Mouse (Mus musculus) heart, adult 8-10 months (tissue): Measurements from ENCODE around the gene Sh2d3c. TPM values are rescaled to one million over a fixed set of nuclear protein-coding genes. Genes with fewer than 3 reads are reported as not detected.

Experiments used
- DNase-seq: peaks from one replicate; pipeline ENCODE4 v3.0.0; 2022; ENCODE audit warnings: low spot score
- total RNA-seq, 4 experiments: library from RNA; stranded (reverse); gene quantifications; 2 replicates each; pipeline ENCODE4 v1.2.4; 2022

Sh2d3c gene
- total RNA-seq = 10 to 100 TPM; 16.4 to 28.8 (median 21.7) TPM

- no peak for DNase-seq
Measured at GRCm38 (mm10) chr2:32720681-32721229, at the start of gene Sh2d3c. Sh2d3c (plus strand) TSS chr2:32721055.

GRCm38 (mm10) chr2:32671147-32671546 is 49.7 kb upstream of the Sh2d3c start:
- no peak for DNase-seq

GRCm38 (mm10) chr2:32671907-32672595 is 48.8 kb upstream of the Sh2d3c start:
- DNase-seq = no peak

GRCm38 (mm10) chr2:32673176-32673917 is 47.5 kb upstream of the Sh2d3c start:
- no peak for DNase-seq

- DNase-seq = no peak
Measured at GRCm38 (mm10) chr2:32676821-32677220, 44.0 kb upstream of the Sh2d3c start.

GRCm38 (mm10) chr2:32677683-32678082 is 43.2 kb upstream of the Sh2d3c start:
- no peak for DNase-seq

- peak; percentile 46 for DNase-seq
Measured at GRCm38 (mm10) chr2:32680051-32680451, 40.8 kb upstream of the Sh2d3c start.

GRCm38 (mm10) chr2:32680961-32681650 is 39.7 kb upstream of the Sh2d3c start:
- DNase-seq = no peak

GRCm38 (mm10) chr2:32681754-32682153 is 39.1 kb upstream of the Sh2d3c start:
- DNase-seq = no peak

- DNase-seq = no peak
Measured at GRCm38 (mm10) chr2:32682721-32683417, 38.0 kb upstream of the Sh2d3c start.

GRCm38 (mm10) chr2:32683701-32684100 is 37.2 kb upstream of the Sh2d3c start:
- no peak for DNase-seq

GRCm38 (mm10) chr2:32684681-32685428 is 36.0 kb upstream of the Sh2d3c start:
- DNase-seq = no peak

GRCm38 (mm10) chr2:32685807-32686206 is 35.0 kb upstream of the Sh2d3c start:
- DNase-seq = no peak

GRCm38 (mm10) chr2:32686640-32687039 is 34.2 kb upstream of the Sh2d3c start:
- no peak for DNase-seq

GRCm38 (mm10) chr2:32687562-32687961 is 33.3 kb upstream of the Sh2d3c start:
- no peak for DNase-seq

- peak; percentile 87 for DNase-seq
Measured at GRCm38 (mm10) chr2:32689420-32689819, 31.4 kb upstream of the Sh2d3c start.

GRCm38 (mm10) chr2:32691041-32691440 is 29.8 kb upstream of the Sh2d3c start:
- DNase-seq = no peak

- no peak for DNase-seq
Measured at GRCm38 (mm10) chr2:32692496-32692895, 28.4 kb upstream of the Sh2d3c start.

- DNase-seq = no peak
Measured at GRCm38 (mm10) chr2:32693282-32693681, 27.6 kb upstream of the Sh2d3c start.

GRCm38 (mm10) chr2:32693823-32694411 is 26.9 kb upstream of the Sh2d3c start:
- DNase-seq = peak; percentile 94
